Mouse (Mus musculus) gastrocnemius, adult 18-20 months (tissue): ENCODE results near the gene Brip1. TPM values are rescaled to one million over a fixed set of nuclear protein-coding genes. Genes with fewer than 3 reads are reported as not detected.
"Not testable (repeated sequence)": the region's sequence is repeated elsewhere in the genome, so short reads cannot be mapped to it uniquely, and the experiment has no call there.

Experiments used
- DNase-seq: peaks from one replicate; pipeline ENCODE4 v3.0.0; 2021; ENCODE audit warnings: low spot score
- long read RNA-seq, 2 experiments: library from polyadenylated mRNA; stranded (forward); transcript quantifications; one replicate each; pipeline ENCODE4 v2.0.0; 2021
- total RNA-seq, 2 experiments: library from RNA; stranded (reverse); gene quantifications; 2 replicates each; pipeline ENCODE4 v1.2.3; 2021

The Brip1 gene
- total RNA-seq: under 1 TPM; 0.05 TPM
- long read RNA-seq, experiment 1: 0 reads
- long read RNA-seq, experiment 2: 0 reads

DNA sequence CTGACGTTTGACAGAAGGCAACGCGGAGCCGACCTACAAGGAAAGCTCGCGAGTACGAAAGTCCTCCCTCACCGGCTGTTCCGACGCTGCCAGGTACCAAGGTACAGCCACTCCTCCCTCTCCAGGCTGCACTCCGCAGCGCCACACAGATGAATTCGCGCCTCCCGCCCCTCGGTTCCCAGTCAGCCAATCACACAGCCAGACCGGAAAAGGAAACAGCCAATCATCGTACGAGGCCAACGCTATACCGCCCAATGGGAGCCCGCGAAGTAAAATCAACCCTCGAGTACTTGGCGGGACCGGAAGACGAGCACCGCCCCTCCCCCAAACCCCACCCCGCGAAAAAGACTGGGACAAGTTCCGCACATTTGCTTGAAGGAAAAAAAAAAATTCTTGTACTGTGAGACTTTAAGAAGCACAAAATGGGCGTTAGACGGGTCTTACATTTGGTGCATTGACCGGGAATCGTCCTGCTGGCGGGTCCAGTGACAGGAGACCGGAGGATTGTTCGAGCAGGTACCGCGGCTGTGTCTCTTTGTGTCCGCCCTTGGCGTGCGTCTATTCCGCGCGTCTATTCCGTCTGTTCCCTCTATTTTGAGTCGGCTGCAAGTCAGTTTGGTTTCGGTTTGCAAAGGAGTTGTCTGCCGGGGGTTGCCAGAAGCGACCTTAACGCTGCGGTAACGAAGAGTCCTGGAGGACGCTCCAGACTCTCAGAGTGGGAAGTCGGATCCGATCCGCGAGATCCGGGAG, at the start of gene Brip1:
TSS of gene Brip1 (minus strand) at position 157 of the 750 bp plus-strand sequence.
- DNase-seq: peak; percentile 92

DNA sequence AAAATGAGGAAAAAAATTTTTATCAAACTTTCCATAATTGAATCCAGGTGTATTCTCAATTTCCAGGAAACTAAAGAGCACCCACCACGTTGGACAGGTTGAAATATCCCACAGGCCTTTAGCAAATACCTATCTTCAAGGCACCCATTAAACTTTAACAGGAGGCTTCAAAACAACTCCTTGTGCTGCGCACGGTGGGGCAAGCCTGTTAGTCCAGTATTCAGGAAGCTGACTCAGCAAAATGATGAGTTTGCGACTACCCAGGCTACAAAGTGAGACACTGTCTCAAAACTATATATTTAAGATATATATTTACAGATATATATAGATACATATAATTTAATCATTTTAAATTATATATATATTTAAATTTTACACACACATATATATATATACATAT, 31.5 kb upstream of the Brip1 start:
- no peak for DNase-seq

- DNase-seq: no peak
These were observed 30.9 kb upstream of the Brip1 start for GRCm38 (mm10) chr11:86231781-86232350.

DNA sequence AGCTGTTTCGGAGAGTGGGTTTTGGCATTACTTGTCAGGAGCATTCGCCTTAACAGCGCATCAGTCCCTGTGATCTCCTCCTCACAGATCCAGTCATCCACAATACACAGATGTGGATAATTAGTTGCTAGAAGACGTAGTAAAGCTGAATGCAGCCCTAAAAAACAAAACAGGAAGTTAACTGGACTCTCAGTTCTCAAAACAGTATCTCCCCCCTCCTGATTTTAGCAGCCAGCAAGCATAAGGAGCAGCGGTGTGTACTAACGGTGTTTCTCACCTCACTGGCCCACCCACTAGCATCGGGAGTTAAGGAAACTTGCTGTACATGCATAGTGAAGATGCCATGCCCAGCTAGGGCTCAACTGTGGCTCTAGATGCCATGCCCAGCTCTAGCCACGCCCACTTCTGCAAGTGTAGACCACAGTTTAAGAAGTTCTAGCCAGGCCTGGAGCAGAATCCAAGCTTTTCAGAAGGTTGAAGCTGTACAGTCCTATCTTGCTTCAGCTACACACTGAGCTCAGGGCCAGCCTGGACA, 25.7 kb upstream of the Brip1 start:
- no peak for DNase-seq

DNA sequence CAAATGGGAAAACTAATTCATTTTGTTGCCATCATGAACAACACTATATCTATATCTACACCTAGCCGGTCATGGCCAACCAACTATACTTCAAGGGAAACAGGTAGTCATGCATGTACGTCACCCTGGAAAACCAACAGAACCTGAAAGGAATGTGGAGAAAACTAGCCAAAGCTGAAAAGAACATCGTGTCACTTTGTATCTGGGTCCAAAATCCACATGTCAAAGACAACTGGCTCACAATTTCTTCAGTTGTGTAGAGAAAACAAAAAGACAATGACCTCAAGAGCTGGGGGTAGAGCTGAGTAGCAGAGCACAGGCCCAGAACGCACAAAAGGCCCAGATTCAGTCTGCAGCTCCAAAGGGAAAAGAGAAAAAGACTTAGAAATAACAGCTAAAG, 24.8 kb upstream of the Brip1 start:
- no peak for DNase-seq

GRCm38 (mm10) chr11:86211803-86212202, 10.8 kb upstream of the Brip1 start:
- DNase-seq: no peak

GRCm38 (mm10) chr11:86209123-86209522, 8.1 kb upstream of the Brip1 start:
- DNase-seq: no peak

DNA sequence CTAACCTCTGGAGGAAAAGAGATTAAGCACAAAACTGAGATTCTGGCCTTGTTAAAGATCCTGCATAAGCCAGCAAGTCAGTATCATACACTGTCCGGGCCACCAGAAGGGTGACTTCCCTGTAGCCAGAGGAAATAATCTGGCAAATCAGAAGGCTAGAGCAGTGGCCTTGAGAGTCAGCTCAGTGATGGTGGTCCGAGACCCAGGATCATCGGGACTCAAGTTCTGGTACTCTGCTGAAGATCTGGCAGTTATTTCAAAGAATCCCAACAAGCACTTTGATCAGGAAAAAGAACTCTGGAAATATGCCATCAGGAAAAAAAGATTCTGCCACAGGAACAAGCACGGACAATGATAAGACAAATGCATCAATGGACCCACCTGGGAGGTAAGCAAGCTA, 4.9 kb upstream of the Brip1 start:
- no peak for DNase-seq

DNA sequence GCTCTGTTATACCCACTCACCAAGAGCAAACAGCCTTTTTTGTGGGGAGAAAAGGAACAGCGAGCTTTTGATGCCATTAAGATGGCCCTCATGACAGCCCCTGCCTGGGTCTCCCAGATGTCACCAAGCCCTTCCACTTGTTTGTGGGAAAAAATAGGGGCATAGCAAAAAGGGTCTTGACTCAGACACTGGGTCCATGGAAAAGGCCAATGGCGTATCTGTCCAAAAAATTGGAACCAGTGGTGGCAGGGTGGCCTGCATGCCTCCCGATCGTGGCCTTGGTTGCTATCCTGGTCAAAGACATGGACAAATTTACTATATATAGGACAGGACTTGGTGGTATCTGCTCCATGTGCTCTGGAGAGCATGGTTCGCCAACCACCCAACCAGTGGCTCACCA, 4.0 kb upstream of the Brip1 start:
- no peak for DNase-seq

DNA sequence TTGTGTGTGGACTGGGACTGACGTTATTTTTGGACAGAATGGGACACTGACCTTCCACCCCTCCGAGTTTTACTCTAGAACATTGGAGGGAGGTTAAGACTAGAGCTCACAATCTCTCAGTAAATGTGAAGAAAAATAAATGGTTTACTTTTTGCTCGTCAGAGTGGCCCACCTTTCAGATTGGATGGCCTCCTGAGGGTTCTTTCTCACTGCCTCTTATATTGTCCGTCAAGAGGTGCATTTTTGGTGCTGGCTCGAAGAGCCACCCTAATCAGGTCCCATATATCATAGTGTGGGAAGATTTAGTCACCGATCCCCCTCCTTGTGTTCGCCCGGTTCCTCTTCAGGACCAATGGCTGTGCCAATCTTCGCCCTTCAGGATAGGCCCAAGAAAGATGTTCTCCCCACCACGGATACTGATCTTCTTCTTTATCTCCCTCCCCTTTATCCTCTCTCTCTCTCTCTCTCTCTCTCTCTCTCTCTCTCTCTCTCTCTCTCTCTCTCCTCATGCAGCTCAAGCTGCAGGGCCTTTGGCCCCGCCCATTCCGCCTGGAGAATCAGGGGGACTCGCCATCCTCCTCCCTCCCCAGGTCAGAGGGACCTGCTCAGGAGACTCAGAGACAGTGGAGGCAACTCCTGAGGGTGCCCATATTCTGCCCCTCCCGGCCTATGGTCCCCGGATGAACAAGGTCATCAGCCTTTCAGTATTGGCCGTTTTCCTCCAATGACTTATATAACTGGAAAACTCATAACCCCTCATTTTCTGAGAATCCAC, 1.1 kb upstream of the Brip1 start:
- DNase-seq: no peak

DNA sequence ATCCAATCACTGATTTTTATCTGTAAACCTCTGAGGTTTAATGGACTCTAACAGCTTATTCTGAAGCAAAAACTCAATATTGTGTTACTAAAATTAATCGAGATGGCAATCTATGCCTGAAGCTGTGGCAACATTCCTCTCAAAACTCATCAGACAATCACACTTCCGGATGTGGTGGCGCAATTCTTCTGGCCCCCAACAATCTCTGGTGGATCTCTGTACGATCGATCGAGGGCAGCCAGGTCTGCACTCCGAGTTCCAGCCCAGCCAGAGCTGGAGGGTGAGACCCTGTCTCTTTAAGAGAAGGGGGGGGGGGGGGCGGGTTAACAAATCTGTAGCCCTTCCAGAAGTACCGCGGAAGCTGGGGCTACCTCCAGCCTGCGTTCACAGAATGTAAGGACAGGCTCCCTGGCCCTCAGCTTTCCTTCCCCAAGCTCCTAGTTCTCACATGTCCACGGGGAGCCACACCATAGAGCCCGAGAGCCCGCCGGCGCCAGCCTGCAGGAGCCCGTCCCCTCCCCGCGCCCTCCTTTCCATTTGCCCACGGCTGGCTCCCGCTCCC, 452 bp downstream of the Brip1 start:
- no peak for DNase-seq

DNA sequence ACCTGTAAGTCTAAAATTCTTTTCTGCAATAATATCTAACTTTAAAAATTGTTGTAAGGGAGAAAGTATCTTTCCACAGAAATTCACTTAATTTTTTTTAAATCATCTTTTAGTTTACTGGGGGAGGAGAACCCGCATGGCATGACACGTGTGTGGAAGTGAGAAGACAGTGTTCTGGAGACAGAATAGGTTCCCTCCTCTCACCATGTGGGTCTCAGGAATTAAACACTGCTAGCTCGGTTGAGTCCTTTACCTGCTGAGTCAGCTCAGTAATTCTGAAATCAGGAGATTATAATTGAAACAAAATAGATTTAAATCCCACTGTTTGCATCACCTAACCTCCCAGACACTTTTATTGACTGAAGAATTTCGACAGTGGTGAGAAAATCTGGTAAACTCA, 1.3 kb downstream of the Brip1 start:
- no peak for DNase-seq

GRCm38 (mm10) chr11:86185224-86185623, 15.8 kb downstream of the Brip1 start:
- DNase-seq: not testable (repeated sequence)

- no peak for DNase-seq
These were observed 25.2 kb downstream of the Brip1 start for GRCm38 (mm10) chr11:86175833-86176232.

DNA sequence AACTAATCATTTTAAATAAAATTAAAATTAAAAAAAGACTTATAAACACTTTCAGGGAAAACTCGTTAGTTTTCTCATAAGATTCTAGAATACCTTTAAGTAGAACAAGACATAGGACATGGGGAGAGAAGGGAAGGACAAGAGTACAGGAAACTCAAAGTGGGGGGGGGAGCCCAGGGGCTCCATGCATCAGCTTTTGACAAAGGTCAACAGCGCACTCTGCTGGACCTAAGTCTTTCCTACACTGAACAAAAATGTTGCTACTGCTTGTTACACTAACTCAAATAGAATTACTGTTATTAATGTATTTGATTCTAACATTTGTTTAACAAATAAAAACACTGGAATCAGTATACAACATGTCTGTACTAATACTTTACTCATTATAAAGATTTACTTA, 26.8 kb downstream of the Brip1 start:
- DNase-seq: peak; percentile 56

GRCm38 (mm10) chr11:86170743-86171142, 30.2 kb downstream of the Brip1 start:
- DNase-seq: no peak

DNA sequence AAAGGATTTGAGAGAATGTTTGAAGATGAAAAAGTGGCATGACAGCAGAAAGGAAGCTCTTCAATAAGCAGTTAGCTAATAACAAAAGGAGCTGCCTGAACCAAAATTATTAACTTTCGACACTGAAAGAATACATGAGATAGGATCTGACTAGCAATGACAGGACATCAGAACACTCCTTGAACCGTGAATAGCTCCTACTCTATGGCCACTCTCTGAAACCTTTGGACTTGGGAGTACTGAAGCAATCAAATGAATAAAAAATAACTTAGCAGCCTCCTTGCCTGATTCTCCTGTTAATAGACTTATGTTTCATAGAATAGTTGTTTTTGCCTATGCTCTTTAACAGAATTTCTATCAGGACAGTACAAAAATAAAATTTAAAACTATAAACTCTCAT, 40.7 kb downstream of the Brip1 start:
- no peak for DNase-seq

GRCm38 (mm10) chr11:86158950-86159349, 42.0 kb downstream of the Brip1 start:
- no peak for DNase-seq

DNA sequence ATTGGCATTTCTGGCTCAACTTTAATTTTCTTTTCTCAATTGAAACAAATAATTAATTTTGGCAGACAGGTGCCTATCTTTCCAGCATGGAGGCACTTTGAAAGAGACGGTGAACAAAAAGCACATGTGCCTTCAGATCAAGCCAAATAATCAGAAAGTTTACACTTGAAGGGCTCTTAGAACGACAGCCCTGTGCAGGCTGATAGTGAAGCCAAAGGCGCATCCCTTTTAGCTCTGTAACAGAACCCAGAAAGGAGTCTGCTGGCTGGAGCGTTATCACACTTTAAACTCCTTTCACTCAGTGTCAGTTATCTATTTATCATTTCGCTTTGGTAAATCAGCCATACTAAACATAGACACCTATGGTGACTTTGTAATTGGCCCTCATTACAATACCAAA, 45.4 kb downstream of the Brip1 start:
- no peak for DNase-seq

GRCm38 (mm10) chr11:86131324-86131723, 69.7 kb downstream of the Brip1 start:
- DNase-seq: no peak

GRCm38 (mm10) chr11:86117078-86117869, 83.7 kb downstream of the Brip1 start:
- DNase-seq: no peak
